Mouse (Mus musculus) erythroblast, embryonic 14.5 days (primary cell): ENCODE measurements around the gene Rwdd1. TPM values are rescaled to one million over a fixed set of nuclear protein-coding genes. Genes with fewer than 3 reads are reported as not detected.
"Not testable (repeated sequence)": the region's sequence is repeated elsewhere in the genome, so short reads cannot be mapped to it uniquely, and the experiment has no call there.

ENCODE experiments used
- H3K27me3 ChIP-seq: 2 replicates; pipeline ENCODE4 v1.6.1; 2012; ENCODE audit warnings: inconsistent platforms; ENCODE audit not compliant: control insufficient read depth
- H3K36me3 ChIP-seq: 2 replicates; pipeline ENCODE4 v1.6.1; 2012; ENCODE audit warnings: mild to moderate bottlenecking, inconsistent platforms; ENCODE audit not compliant: control insufficient read depth
- H3K4me1 ChIP-seq: 2 replicates; pipeline ENCODE4 v1.6.1; 2012; ENCODE audit warnings: inconsistent platforms; ENCODE audit not compliant: control insufficient read depth
- H3K4me3 ChIP-seq: replicated peaks from 2 replicates; pipeline ENCODE3; 2012; ENCODE audit warnings: moderate library complexity, mild to moderate bottlenecking, inconsistent platforms
- H3K9me3 ChIP-seq: 2 replicates; pipeline ENCODE4 v1.6.1; 2012; ENCODE audit warnings: low read length, inconsistent platforms, mixed read lengths; ENCODE audit not compliant: control insufficient read depth
- GATA1 ChIP-seq: IDR thresholded peaks from 2 replicates; pipeline ENCODE4 v1.6.1; 2012; ENCODE audit warnings: low read length, inconsistent platforms, mixed read lengths
- TAL1 ChIP-seq: IDR thresholded peaks from 3 replicates; pipeline ENCODE4 v1.6.1; 2012; ENCODE audit warnings: low read length, inconsistent platforms, mixed read lengths
- polyA plus RNA-seq: library from polyadenylated mRNA; stranded (reverse); fragments of >175 nt; gene quantifications from 2 replicates; pipeline ENCODE4 v1.2.3, GENCODE M21; 2012

Rwdd1 gene
- polyA plus RNA-seq, 1 experiment, result 3.2 TPM

- Histone ChIP-seq H3K36me3 (peaks cover 12% of the 10 kb centered on the region), H3K27me3 (no peaks in the 10 kb centered on the region)
These were observed 6.2 kb downstream of the Rwdd1 start for GRCm38 (mm10) chr10:34013241-34013640.

GRCm38 (mm10) chr10:34012581-34012980, 6.8 kb downstream of the Rwdd1 start:
- H3K27me3 ChIP-seq, result no peaks in the 10 kb centered on the region
- H3K4me3 ChIP-seq, result no peak overlapping the region
- peaks cover 15% of the 10 kb centered on the region for H3K4me1 ChIP-seq
- H3K36me3 ChIP-seq, result peaks cover 16% of the 10 kb centered on the region
- no peak for TF ChIP-seq TAL1
- no peak for TF ChIP-seq GATA1
- H3K9me3 ChIP-seq, result no peaks in the 10 kb centered on the region

More at GRCm38 (mm10) chr10:34013241-34013640, 6.2 kb downstream of the Rwdd1 start:
- TF ChIP-seq GATA1, result no peak
- no peak for TF ChIP-seq TAL1
- H3K9me3 ChIP-seq, result no peaks in the 10 kb centered on the region
- H3K4me3 ChIP-seq, result no peak overlapping the region
- peaks cover 21% of the 10 kb centered on the region for H3K4me1 ChIP-seq

GRCm38 (mm10) chr10:33998397-33998796, 21.0 kb downstream of the Rwdd1 start:
- Histone ChIP-seq H3K36me3 (peaks cover 49% of the 10 kb centered on the region), H3K4me1 (peaks cover 4% of the 10 kb centered on the region), H3K9me3 (no peaks in the 10 kb centered on the region), H3K27me3 (no peaks in the 10 kb centered on the region), H3K4me3 (no peak overlapping the region)
- no peak for TF ChIP-seq TAL1
- TF ChIP-seq GATA1, result no peak

GRCm38 (mm10) chr10:33996686-33997085, 22.7 kb downstream of the Rwdd1 start:
- H3K36me3 ChIP-seq, result peaks cover 47% of the 10 kb centered on the region
- H3K27me3 ChIP-seq, result not testable (repeated sequence)

GRCm38 (mm10) chr10:33986771-33987170, 32.7 kb downstream of the Rwdd1 start:
- Histone ChIP-seq H3K27me3 (no peaks in the 10 kb centered on the region), H3K9me3 (no peaks in the 10 kb centered on the region), H3K4me3 (no peak overlapping the region), H3K36me3 (peaks cover 6% of the 10 kb centered on the region; the same call in 1 of the 2 replicates), H3K4me1 (no peaks in the 10 kb centered on the region)
- no peak for TF ChIP-seq TAL1
- TF ChIP-seq GATA1, result no peak

More at GRCm38 (mm10) chr10:33996686-33997085, 22.7 kb downstream of the Rwdd1 start:
- H3K4me1 ChIP-seq, H3K4me3 ChIP-seq, H3K9me3 ChIP-seq: not testable (repeated sequence)

GRCm38 (mm10) chr10:33974781-33975494, 44.5 kb downstream of the Rwdd1 start:
- Histone ChIP-seq H3K4me3 (no peak overlapping the region), H3K27me3 (no peaks in the 10 kb centered on the region), H3K36me3 (no peaks in the 10 kb centered on the region), H3K4me1 (no peaks in the 10 kb centered on the region), H3K9me3 (peaks cover 8% of the 10 kb centered on the region)
- TF ChIP-seq TAL1, result no peak
- TF ChIP-seq GATA1, result no peak

- H3K4me3 ChIP-seq, result no peak overlapping the region
- no peak for TF ChIP-seq GATA1
- TF ChIP-seq TAL1, result no peak
- H3K36me3 ChIP-seq, result peaks cover 16% of the 10 kb centered on the region
- H3K9me3 ChIP-seq, result no peaks in the 10 kb centered on the region
- peaks cover 22% of the 10 kb centered on the region for H3K4me1 ChIP-seq
- H3K27me3 ChIP-seq, result no peaks in the 10 kb centered on the region
These were observed 66.9 kb downstream of the Rwdd1 start for GRCm38 (mm10) chr10:33952509-33952908.

- no peaks in the 10 kb centered on the region for H3K9me3 ChIP-seq
- no peak for TF ChIP-seq TAL1
- 0 out of 2 replicates have a peak, but pooled peaks have one; percentile 5 for TF ChIP-seq GATA1
- peak within 1 kb of the TSS; percentile 86 for H3K4me3 ChIP-seq
- peaks cover 22% of the 10 kb centered on the region for H3K4me1 ChIP-seq
- H3K27me3 ChIP-seq, result no peaks in the 10 kb centered on the region
- peaks cover 19% of the 10 kb centered on the region for H3K36me3 ChIP-seq
These were observed 68.4 kb downstream of the Rwdd1 start, which contains the start of gene Zup1 for GRCm38 (mm10) chr10:33950803-33951583. Gene Zup1 (minus strand): TSS chr10:33951269.

Other genes with a start within 250 kb of the Rwdd1 start
- gene Sult3a2, start 232.9 kb downstream of the Rwdd1 start, polyA plus RNA-seq, result not detected in 2 replicates
- not detected in 2 replicates for gene Sult3a1, start 161.9 kb downstream of the Rwdd1 start, polyA plus RNA-seq
- not detected in 2 replicates for gene Rsph4a, start 114.5 kb downstream of the Rwdd1 start, polyA plus RNA-seq
- gene Zup1, start 68.4 kb downstream of the Rwdd1 start, polyA plus RNA-seq, result 0.05 and 0.23 TPM in 2 replicates
- not detected in 2 replicates for gene Trappc3l, start 18.0 kb upstream of the Rwdd1 start, polyA plus RNA-seq
- gene Calhm4, start 24.7 kb upstream of the Rwdd1 start, polyA plus RNA-seq, result not detected in 2 replicates
- gene Calhm5, start 76.9 kb upstream of the Rwdd1 start, polyA plus RNA-seq, result not detected in 2 replicates
- gene Calhm6, start 108.4 kb upstream of the Rwdd1 start, polyA plus RNA-seq, result 0.05 TPM in 1 of 2 replicates, not detected in the other
- 0.02 TPM in 1 of 2 replicates, not detected in the other for gene Dse, start 188.1 kb upstream of the Rwdd1 start, polyA plus RNA-seq